ENCODE assay signal across 10 mouse cellular contexts in the genomic region with DNA sequence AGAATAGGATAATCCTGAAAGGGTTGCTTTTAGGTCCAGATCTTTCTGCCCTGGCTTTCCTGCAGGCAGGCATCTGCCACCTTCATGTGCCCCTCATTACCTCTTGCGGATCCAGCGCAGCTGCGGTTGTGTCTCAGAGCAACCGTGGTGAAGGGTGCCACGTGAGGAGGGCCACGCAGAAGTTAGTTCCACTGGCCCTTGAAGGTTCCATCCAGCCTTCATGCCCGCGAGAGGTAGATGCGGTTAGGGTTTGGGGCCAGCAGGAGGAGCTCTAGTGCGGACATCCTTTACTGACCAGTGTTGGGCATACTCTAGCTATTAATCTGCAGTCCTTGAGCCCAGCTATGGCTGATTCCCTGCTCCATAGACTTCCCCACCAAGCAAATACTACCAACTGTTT. TPM values are rescaled to one million over a fixed set of nuclear protein-coding genes. Genes with fewer than 3 reads are reported as not detected.
DNase-seq lines count a peak whose midpoint lies in the region; ATAC-seq and TF ChIP-seq lines count a peak whose summit lies in the region.
"Had no signal": no experiment of that assay in that cellular context is flagged by ENCODE, and none has a peak within 500 bp of the region (broad histone marks: within the 10 kb centered on the region; RNA-seq: fewer than 3 reads in every experiment).

A gene (minus strand): TSS at position 149 of the 400 bp plus-strand sequence.

- peak; percentile 15; the same call in 1 of the 2 replicates for TF ChIP-seq CTCF in gastrocnemius, adult 2 months (IDR thresholded peaks at IDR 0.05)
- TF ChIP-seq CTCF in embryonic fibroblast, embryonic 13.5 days (IDR thresholded peaks at IDR 0.05; ENCODE audit: borderline replicate concordance, insufficient read depth, low read length), result 0 out of 2 replicates have a peak, but pooled peaks have one; percentile 14

- intact Hi-C loops in gastrocnemius, adult 2 months (cut with DNase I), result no loop called here

- H3K27ac ChIP-seq in gastrocnemius, adult 2 months, result no peak within 1 kb of the TSS
- H3K27ac ChIP-seq in embryonic fibroblast, embryonic 13.5 days (ENCODE audit: insufficient read depth, low read length), result no peak within 1 kb of the TSS

- no peak for TF ChIP-seq POLR2A in embryonic fibroblast, embryonic 13.5 days (IDR thresholded peaks at IDR 0.05; ENCODE audit: low read depth, low read length)

- H3K4me1 ChIP-seq in embryonic fibroblast, embryonic 13.5 days (ENCODE audit: control insufficient read depth, insufficient read depth, low read length), result no peaks in the 10 kb centered on the region

- DNase-seq in gastrocnemius, adult 2 months, result no peak
- no peak for DNase-seq in gastrocnemius, adult 18-20 months (ENCODE audit: low spot score)
- peak; percentile 63 to 70 for DNase-seq in B cell, adult 2 months
- no peak for DNase-seq in cerebellum, postnatal 36 days
- no peak for DNase-seq in left cerebral cortex, adult 9 months (ENCODE audit: low spot score in 2 of 2)

- peak; percentile 66; the same call in 1 of the 2 replicates for ATAC-seq in neutrophil, adult 5-6 weeks (ENCODE audit: extremely low read depth, insufficient number of reproducible peaks, low FRiP score, poor library complexity, severe bottlenecking)
- no peak for ATAC-seq in erythroblast, adult 5-6 weeks (replicated peaks; ENCODE audit: low FRiP score, poor library complexity, severe bottlenecking)

- H3K4me3 ChIP-seq in gastrocnemius, adult 2 months, result no peak within 1 kb of the TSS
- no peak within 1 kb of the TSS for H3K4me3 ChIP-seq in embryonic fibroblast, embryonic 13.5 days (ENCODE audit: insufficient read depth, low read length)
- H3K4me3 ChIP-seq: myocyte had no signal

RNA-seq across cellular contexts. Expression of the gene that starts here (rescaled TPM):
- not detected for total RNA-seq in gastrocnemius, adult 2 months (2021)
- not detected for total RNA-seq in gastrocnemius, adult 18-20 months (2021)
- not detected in 2 replicates for polyA plus RNA-seq in embryonic fibroblast, embryonic 13.5 days (2011; ENCODE audit: insufficient read length, low read depth, missing spikeins)
- total RNA-seq in neutrophil, adult 5-6 weeks (2017), result not detected in 2 replicates
- not detected in 2 replicates for total RNA-seq in erythroblast, adult 5-6 weeks (2015; ENCODE audit: low replicate concordance)
- total RNA-seq in erythroblast, adult 5-6 weeks (2017; ENCODE audit: low replicate concordance), result not detected in 2 replicates
- total RNA-seq: layer of hippocampus, adult 18-20 months had no signal
- polyA plus RNA-seq: myocyte had no signal

Comparison
In these comparisons a context has a peak if more than half of its experiments do, and no peak if none do; other contexts are left out.
1. Peak in ATAC-seq in neutrophil, adult 5-6 weeks; RNA of the gene not detected or under 1 TPM.
2. DNase-seq: peak in B cell, adult 2 months (2 of 2); none in gastrocnemius, adult 2 months (single experiment), gastrocnemius, adult 18-20 months (single experiment), cerebellum, postnatal 36 days (0 of 2) and left cerebral cortex, adult 9 months (0 of 2).